Mouse (Mus musculus) myocyte (in vitro differentiated cells): Measurements from ENCODE around the gene Vegfc.

Experiments
- CEBPB ChIP-seq: IDR thresholded peaks from 2 replicates; pipeline ENCODE4 v1.6.1; 2011; ENCODE audit warnings: mild to moderate bottlenecking, moderate library complexity; ENCODE audit not compliant: poor library complexity, insufficient read depth, severe bottlenecking
- E2F4 ChIP-seq: IDR thresholded peaks from one replicate; pipeline ENCODE4 v1.6.1; 2011; ENCODE audit warnings: mild to moderate bottlenecking, control low read depth, moderate library complexity; ENCODE audit not compliant: insufficient read depth
- MAX ChIP-seq: IDR thresholded peaks from one replicate; pipeline ENCODE4 v1.6.1; 2011; ENCODE audit warnings: low read depth, mild to moderate bottlenecking, control low read depth
- MYOD1 ChIP-seq, 3 experiments: IDR thresholded peaks; one replicate each; pipeline ENCODE4 v1.6.1; 2011; ENCODE audit warnings: control low read depth in 2 of 3, low read depth in 2 of 3, mild to moderate bottlenecking in 2 of 3, moderate library complexity in 1 of 3; ENCODE audit not compliant: insufficient read length in 2 of 3, control insufficient read depth in 1 of 3
- MYOG ChIP-seq, 3 experiments: IDR thresholded peaks; one replicate each; pipeline ENCODE4 v1.6.1; 2011; ENCODE audit warnings: control low read depth in 2 of 3, low read depth in 2 of 3, mild to moderate bottlenecking in 2 of 3; ENCODE audit not compliant: insufficient read length in 2 of 3, control insufficient read depth in 1 of 3, insufficient read depth in 1 of 3
- POLR2A ChIP-seq: IDR thresholded peaks from one replicate; pipeline ENCODE4 v1.6.1; 2011; ENCODE audit warnings: low read depth, mild to moderate bottlenecking, control low read depth, moderate library complexity; ENCODE audit not compliant: insufficient read length
- POLR2AphosphoS2 ChIP-seq: IDR thresholded peaks from one replicate; pipeline ENCODE4 v1.6.1; 2011; ENCODE audit warnings: low read depth, control low read depth; ENCODE audit not compliant: insufficient read length
- REST ChIP-seq: IDR thresholded peaks from one replicate; pipeline ENCODE4 v1.6.1; 2011; ENCODE audit warnings: mild to moderate bottlenecking, control low read depth, moderate library complexity; ENCODE audit not compliant: insufficient read depth, insufficient read length
- SRF ChIP-seq: IDR thresholded peaks from one replicate; pipeline ENCODE4 v1.6.1; 2011; ENCODE audit warnings: low read depth; ENCODE audit not compliant: control insufficient read depth, insufficient read length
- TCF12 ChIP-seq: IDR thresholded peaks from one replicate; pipeline ENCODE4 v1.6.1; 2011; ENCODE audit warnings: mild to moderate bottlenecking, control low read depth; ENCODE audit not compliant: poor library complexity, insufficient read depth, severe bottlenecking
- TCF3 ChIP-seq: IDR thresholded peaks from one replicate; pipeline ENCODE4 v1.6.1; 2011; ENCODE audit warnings: low read depth, control low read depth; ENCODE audit not compliant: insufficient read length
- USF1 ChIP-seq: IDR thresholded peaks from one replicate; pipeline ENCODE4 v1.6.1; 2011; ENCODE audit warnings: low read depth, mild to moderate bottlenecking, control low read depth, moderate library complexity

DNA sequence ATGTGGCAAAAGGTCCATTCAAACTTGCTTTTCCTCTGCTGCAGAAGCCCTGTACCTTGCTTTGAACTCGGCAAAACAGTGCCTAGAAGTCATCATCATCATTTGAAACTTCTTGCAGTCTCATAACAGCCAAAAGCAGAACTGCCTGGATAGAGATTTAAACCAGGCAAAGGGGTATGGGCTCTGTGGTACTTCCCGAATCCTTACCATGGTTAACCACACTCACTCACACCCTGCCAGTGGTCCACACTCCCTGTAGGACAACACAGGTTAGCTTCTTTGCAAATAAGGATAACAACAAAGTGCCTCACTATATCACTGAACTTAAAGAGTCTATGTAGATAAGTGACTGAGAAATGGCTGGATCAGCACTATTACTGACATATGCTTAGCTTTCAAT is 9.7 kb downstream of the Vegfc start:
- no peak for TF ChIP-seq USF1
- no peak for TF ChIP-seq POLR2A
- no peak for TF ChIP-seq POLR2AphosphoS2
- TF ChIP-seq MYOD1 (IDR thresholded peaks at IDR 0.05; ENCODE audit: control insufficient read depth in 1 of 3, insufficient read length in 2 of 3, low read depth in 2 of 3), result no peak
- TF ChIP-seq REST, result no peak
- no peak for TF ChIP-seq MAX
- no peak for TF ChIP-seq E2F4
- no peak for TF ChIP-seq TCF12
- no peak for TF ChIP-seq CEBPB
- no peak for TF ChIP-seq SRF
- no peak for TF ChIP-seq TCF3
- TF ChIP-seq MYOG (IDR thresholded peaks at IDR 0.05; ENCODE audit: control insufficient read depth in 1 of 3, insufficient read depth in 1 of 3, insufficient read length in 2 of 3, low read depth in 2 of 3), result no peak
